Comparison of ENCODE assay signal across 10 mouse cellular contexts in the genomic region with DNA sequence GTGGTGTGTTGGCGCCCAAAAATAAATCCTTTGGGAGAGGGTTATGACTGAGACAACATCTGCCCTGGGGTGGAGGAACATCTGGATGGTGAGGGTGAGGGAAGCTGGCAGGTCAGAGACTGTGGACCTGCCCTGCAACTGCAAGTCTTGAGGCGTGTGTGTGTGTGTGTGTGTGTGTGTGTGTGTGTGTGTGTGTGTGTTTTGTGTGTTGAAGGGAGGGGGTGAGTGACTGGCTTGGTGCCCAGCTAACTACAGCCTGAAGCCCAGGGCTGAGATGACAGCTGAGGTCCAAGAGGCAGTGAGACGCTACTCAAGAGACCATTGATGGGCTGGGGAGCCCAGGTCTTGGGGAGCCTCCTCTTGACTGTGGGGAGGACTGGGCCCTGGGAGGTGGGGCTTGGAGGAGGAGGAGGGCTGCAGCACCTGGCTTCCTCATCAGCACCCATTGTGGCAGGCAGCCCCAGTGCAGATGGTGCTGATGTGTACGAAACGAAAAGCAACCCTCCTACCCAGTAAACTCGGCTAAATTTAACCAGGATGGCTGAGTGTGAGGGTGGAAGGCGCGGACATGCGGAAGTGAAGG.
A peak's percentile ranks its signal among the peaks of the same experiment; 100 is the strongest.
DNase-seq lines count a peak whose midpoint lies in the region; ATAC-seq lines count a peak whose summit lies in the region.
"Had no signal": no experiment of that assay in that cellular context is flagged by ENCODE, and none has a peak within 500 bp of the region (broad histone marks: within the 10 kb centered on the region; RNA-seq: fewer than 3 reads in every experiment).

No protein-coding gene starts in this region.

- 50% methylated on average over 9 of the region's 9 CpGs for WGBS in heart, embryonic 12.5 days
- WGBS in midbrain, embryonic 13.5 days, result 79% methylated on average over 9 of the region's 9 CpGs
- WGBS in midbrain, embryonic 10.5 days, result 90% methylated on average over 9 of the region's 9 CpGs
- 77% methylated on average over 9 of the region's 9 CpGs for WGBS in liver, embryonic 11.5 days

- H3K4me1 ChIP-seq in heart, embryonic 12.5 days (replicated peaks), result peaks cover 15% of the 10 kb centered on the region
- H3K4me1 ChIP-seq in midbrain, embryonic 13.5 days (replicated peaks), result no peaks in the 10 kb centered on the region
- H3K4me1 ChIP-seq in midbrain, embryonic 10.5 days, result peaks cover 17% of the 10 kb centered on the region
- no peaks in the 10 kb centered on the region for H3K4me1 ChIP-seq in liver, embryonic 11.5 days (replicated peaks; ENCODE audit: control insufficient read depth, insufficient read depth, low read length)
- H3K4me1 ChIP-seq: liver, embryonic 13.5 days had no signal

- H3K4me2 ChIP-seq in heart, embryonic 12.5 days, result no peak overlapping the region
- H3K4me2 ChIP-seq in midbrain, embryonic 13.5 days (replicated peaks), result no peak overlapping the region
- H3K4me2 ChIP-seq in liver, embryonic 11.5 days, result no peak overlapping the region
- H3K4me2 ChIP-seq: liver, embryonic 13.5 days had no signal

- ATAC-seq in heart, embryonic 12.5 days (ENCODE audit: insufficient number of reproducible peaks, low FRiP score), result 0 out of 2 replicates have a peak, but pooled peaks have one; percentile 30
- peak; percentile 43 for ATAC-seq in midbrain, embryonic 13.5 days
- ATAC-seq in hematopoietic stem cell, adult 5-6 weeks (replicated peaks in 1 of 2; ENCODE audit: insufficient read depth in 1 of 2, low FRiP score in 2 of 2, low TSS enrichment in 1 of 2, low read depth in 1 of 2, poor library complexity in 2 of 2, severe bottlenecking in 2 of 2), result peak; percentile 16 to 27; a peak in 2 of 4 replicates
- ATAC-seq in liver, embryonic 11.5 days (replicated peaks; ENCODE audit: low FRiP score), result no peak
- ATAC-seq in inflammation-experienced regulatory T-cells, adult 6 months, result no peak

- H3K9ac ChIP-seq in heart, embryonic 12.5 days, result no peak overlapping the region
- H3K9ac ChIP-seq in midbrain, embryonic 13.5 days (replicated peaks), result no peak overlapping the region
- no peak overlapping the region for H3K9ac ChIP-seq in liver, embryonic 11.5 days (ENCODE audit: low read depth, low read length)
- H3K9ac ChIP-seq: liver, embryonic 13.5 days had no signal

- H3K27ac ChIP-seq in heart, embryonic 12.5 days (ENCODE audit: poor library complexity, severe bottlenecking), result no peak overlapping the region
- H3K27ac ChIP-seq in midbrain, embryonic 13.5 days, result no peak overlapping the region
- no peak overlapping the region; the same call in 1 of the 2 replicates for H3K27ac ChIP-seq in midbrain, embryonic 10.5 days (replicated peaks)
- no peak overlapping the region for H3K27ac ChIP-seq in liver, embryonic 11.5 days (ENCODE audit: low read depth, low read length)
- H3K27ac ChIP-seq: liver, embryonic 13.5 days had no signal

- no peaks in the 10 kb centered on the region for H3K36me3 ChIP-seq in heart, embryonic 12.5 days
- H3K36me3 ChIP-seq in midbrain, embryonic 13.5 days, result no peaks in the 10 kb centered on the region
- no peaks in the 10 kb centered on the region for H3K36me3 ChIP-seq in midbrain, embryonic 10.5 days
- no peaks in the 10 kb centered on the region for H3K36me3 ChIP-seq in liver, embryonic 11.5 days (ENCODE audit: control insufficient read depth, insufficient read depth, low read length)
- H3K36me3 ChIP-seq: liver, embryonic 13.5 days had no signal

- no peak overlapping the region for H3K4me3 ChIP-seq in heart, embryonic 12.5 days
- H3K4me3 ChIP-seq in midbrain, embryonic 13.5 days (replicated peaks), result no peak overlapping the region
- no peak overlapping the region for H3K4me3 ChIP-seq in midbrain, embryonic 10.5 days
- no peak overlapping the region for H3K4me3 ChIP-seq in liver, embryonic 11.5 days (ENCODE audit: low read depth, low read length)
- H3K4me3 ChIP-seq: liver, embryonic 13.5 days had no signal

- no peaks in the 10 kb centered on the region for H3K9me3 ChIP-seq in heart, embryonic 12.5 days (replicated peaks)
- no peaks in the 10 kb centered on the region for H3K9me3 ChIP-seq in midbrain, embryonic 13.5 days
- no peaks in the 10 kb centered on the region for H3K9me3 ChIP-seq in midbrain, embryonic 10.5 days (replicated peaks)
- H3K9me3 ChIP-seq in liver, embryonic 11.5 days (ENCODE audit: control insufficient read depth, low read length), result no peaks in the 10 kb centered on the region
- H3K9me3 ChIP-seq: liver, embryonic 13.5 days had no signal

- H3K27me3 ChIP-seq in heart, embryonic 12.5 days (replicated peaks), result no peaks in the 10 kb centered on the region; the same call in 1 of the 2 replicates
- no peaks in the 10 kb centered on the region for H3K27me3 ChIP-seq in midbrain, embryonic 13.5 days
- H3K27me3 ChIP-seq in midbrain, embryonic 10.5 days (ENCODE audit: low read depth, poor library complexity, severe bottlenecking), result no peaks in the 10 kb centered on the region
- H3K27me3 ChIP-seq in liver, embryonic 11.5 days (replicated peaks; ENCODE audit: control insufficient read depth, insufficient read depth, low read length), result no peaks in the 10 kb centered on the region
- H3K27me3 ChIP-seq: liver, embryonic 13.5 days had no signal

- DNase-seq in heart, adult 18-20 months, result no peak
- DNase-seq in midbrain, embryonic 10.5 days (ENCODE audit: low spot score), result no peak
- peak; percentile 77 for DNase-seq in telencephalon, adult 2 months (ENCODE audit: low read depth, low spot score)
- no peak for DNase-seq in liver, embryonic 11.5 days (ENCODE audit: low spot score)
- DNase-seq: gastrocnemius, postnatal 10 days; liver, embryonic 13.5 days had no signal

Comparison
In these comparisons a context has a peak if more than half of its experiments do, and no peak if none do; other contexts are left out.
1. ATAC-seq: peak in heart, embryonic 12.5 days (single experiment), midbrain, embryonic 13.5 days (single experiment) and hematopoietic stem cell, adult 5-6 weeks (2 of 2); none in liver, embryonic 11.5 days (single experiment) and inflammation-experienced regulatory T-cells, adult 6 months (single experiment).